ENCODE assay signal across 12 mouse cellular contexts in genomic region chr2:166346421-166347182, GRCm38 (mm10).
DNase-seq lines count a peak whose midpoint lies in the region; ATAC-seq and TF ChIP-seq lines count a peak whose summit lies in the region.
"Had no signal": no experiment of that assay in that cellular context is flagged by ENCODE, and none has a peak within 500 bp of the region (broad histone marks: within the 10 kb centered on the region; RNA-seq: fewer than 3 reads in every experiment).

No protein-coding gene starts in this region.

- H3K4me3 ChIP-seq in heart, embryonic 10.5 days = no peak overlapping the region
- no peak overlapping the region for H3K4me3 ChIP-seq in forebrain, postnatal 0 days (ENCODE audit: low read depth, low read length)
- H3K4me3 ChIP-seq in midbrain, embryonic 14.5 days (replicated peaks; ENCODE audit: low read depth, low read length) = no peak overlapping the region
- H3K4me3 ChIP-seq: heart, adult 2 months; lung, embryonic 15.5 days had no signal

- 71% methylated on average over 18 of the region's 18 CpGs for WGBS in heart, embryonic 10.5 days
- WGBS in forebrain, postnatal 0 days = 14% methylated on average over 18 of the region's 18 CpGs
- 18% methylated on average over 18 of the region's 18 CpGs for WGBS in midbrain, embryonic 14.5 days

- intact Hi-C loops in heart, postnatal 14 days (cut with DNase I) = no loop called here

- no peak for DNase-seq in heart, embryonic 10.5 days (ENCODE audit: low spot score)
- no peak for DNase-seq in heart, postnatal 14 days
- peak; percentile 45 for DNase-seq in Muller cell, postnatal 12 days (ENCODE audit: inconsistent ontology term)
- DNase-seq in forebrain, postnatal 0 days = peak; percentile 69
- peak; percentile 80 for DNase-seq in midbrain, embryonic 14.5 days
- no peak for DNase-seq in urinary bladder, postnatal 10 days (ENCODE audit: low spot score)
- DNase-seq in spleen, adult 12 weeks (ENCODE audit: low spot score) = no peak
- no peak for DNase-seq in gastrocnemius, adult 18-20 months (ENCODE audit: low spot score)
- DNase-seq: heart, adult 2 months; right cerebral cortex, adult 18-20 months had no signal

- no peak overlapping the region for H3K9ac ChIP-seq in forebrain, postnatal 0 days
- no peak overlapping the region for H3K9ac ChIP-seq in midbrain, embryonic 14.5 days (replicated peaks; ENCODE audit: low read length)
- H3K9ac ChIP-seq: lung, embryonic 15.5 days had no signal

- ATAC-seq in forebrain, postnatal 0 days = peak; percentile 79
- peak; percentile 58; the same call in 1 of the 2 replicates for ATAC-seq in midbrain, embryonic 14.5 days (ENCODE audit: low FRiP score, low TSS enrichment)
- ATAC-seq: inflammation-experienced regulatory T-cells, adult 6 months had no signal

- no peaks in the 10 kb centered on the region for H3K36me3 ChIP-seq in heart, embryonic 10.5 days
- H3K36me3 ChIP-seq in forebrain, postnatal 0 days (ENCODE audit: insufficient read depth) = no peaks in the 10 kb centered on the region
- H3K36me3 ChIP-seq in midbrain, embryonic 14.5 days (ENCODE audit: control insufficient read depth, insufficient read depth, low read length) = no peaks in the 10 kb centered on the region
- H3K36me3 ChIP-seq: lung, embryonic 15.5 days had no signal

- H3K9me3 ChIP-seq in heart, embryonic 10.5 days = no peaks in the 10 kb centered on the region
- no peaks in the 10 kb centered on the region for H3K9me3 ChIP-seq in forebrain, postnatal 0 days (ENCODE audit: low read length)
- H3K9me3 ChIP-seq in midbrain, embryonic 14.5 days (ENCODE audit: control insufficient read depth, low read length) = no peaks in the 10 kb centered on the region
- H3K9me3 ChIP-seq: lung, embryonic 15.5 days had no signal

- peaks cover 3% of the 10 kb centered on the region; the same call in 1 of the 2 replicates for H3K27me3 ChIP-seq in heart, embryonic 10.5 days (ENCODE audit: insufficient read depth, poor library complexity, severe bottlenecking)
- peaks cover 30% of the 10 kb centered on the region; the same call in 1 of the 2 replicates for H3K27me3 ChIP-seq in forebrain, postnatal 0 days (ENCODE audit: insufficient read depth, low read length)
- H3K27me3 ChIP-seq in midbrain, embryonic 14.5 days (ENCODE audit: control insufficient read depth, insufficient read depth, low read length) = peaks cover 16% of the 10 kb centered on the region

- no peak for TF ChIP-seq CTCF in forebrain, postnatal 0 days (IDR thresholded peaks at IDR 0.05; ENCODE audit: low read depth)

- no peak overlapping the region for H3K4me2 ChIP-seq in forebrain, postnatal 0 days (ENCODE audit: low read depth)
- H3K4me2 ChIP-seq in midbrain, embryonic 14.5 days (ENCODE audit: low read length) = no peak overlapping the region; the same call in 1 of the 2 replicates
- H3K4me2 ChIP-seq: lung, embryonic 15.5 days had no signal

- H3K4me1 ChIP-seq in heart, embryonic 10.5 days = peaks cover 47% of the 10 kb centered on the region
- H3K4me1 ChIP-seq in forebrain, postnatal 0 days (ENCODE audit: insufficient read depth) = peaks cover 9% of the 10 kb centered on the region; the same call in 1 of the 2 replicates
- H3K4me1 ChIP-seq in midbrain, embryonic 14.5 days (ENCODE audit: control insufficient read depth, insufficient read depth, low read length) = peaks cover 26% of the 10 kb centered on the region

- H3K27ac ChIP-seq in heart, embryonic 10.5 days = peak overlapping the region; percentile 59
- H3K27ac ChIP-seq in forebrain, postnatal 0 days (ENCODE audit: low read depth, low read length) = no peak overlapping the region
- H3K27ac ChIP-seq in midbrain, embryonic 14.5 days (replicated peaks; ENCODE audit: low read depth, low read length) = peak overlapping the region; percentile 55; the same call in 1 of the 2 replicates
- H3K27ac ChIP-seq: heart, adult 2 months; lung, embryonic 15.5 days had no signal

Comparison
In these comparisons a context has a peak if more than half of its experiments do, and no peak if none do; other contexts are left out.
1. DNase-seq: peak in Muller cell, postnatal 12 days (single experiment), forebrain, postnatal 0 days (single experiment) and midbrain, embryonic 14.5 days (single experiment); none in heart, embryonic 10.5 days (single experiment), heart, postnatal 14 days (0 of 2), urinary bladder, postnatal 10 days (single experiment), spleen, adult 12 weeks (single experiment) and gastrocnemius, adult 18-20 months (single experiment).